Mouse (Mus musculus) CD8-positive naive resting alpha-beta T cell, adult 57 days (primary cell): ENCODE data around the gene Yif1b. TPM values are rescaled to one million over a fixed set of nuclear protein-coding genes. Genes with fewer than 3 reads are reported as not detected.

Source experiments
- total RNA-seq: library from RNA; stranded (reverse); gene quantifications from one replicate; pipeline ENCODE4 v1.2.4, GENCODE M21; 2023

Gene Yif1b
- 20.1 TPM for total RNA-seq

DNA sequence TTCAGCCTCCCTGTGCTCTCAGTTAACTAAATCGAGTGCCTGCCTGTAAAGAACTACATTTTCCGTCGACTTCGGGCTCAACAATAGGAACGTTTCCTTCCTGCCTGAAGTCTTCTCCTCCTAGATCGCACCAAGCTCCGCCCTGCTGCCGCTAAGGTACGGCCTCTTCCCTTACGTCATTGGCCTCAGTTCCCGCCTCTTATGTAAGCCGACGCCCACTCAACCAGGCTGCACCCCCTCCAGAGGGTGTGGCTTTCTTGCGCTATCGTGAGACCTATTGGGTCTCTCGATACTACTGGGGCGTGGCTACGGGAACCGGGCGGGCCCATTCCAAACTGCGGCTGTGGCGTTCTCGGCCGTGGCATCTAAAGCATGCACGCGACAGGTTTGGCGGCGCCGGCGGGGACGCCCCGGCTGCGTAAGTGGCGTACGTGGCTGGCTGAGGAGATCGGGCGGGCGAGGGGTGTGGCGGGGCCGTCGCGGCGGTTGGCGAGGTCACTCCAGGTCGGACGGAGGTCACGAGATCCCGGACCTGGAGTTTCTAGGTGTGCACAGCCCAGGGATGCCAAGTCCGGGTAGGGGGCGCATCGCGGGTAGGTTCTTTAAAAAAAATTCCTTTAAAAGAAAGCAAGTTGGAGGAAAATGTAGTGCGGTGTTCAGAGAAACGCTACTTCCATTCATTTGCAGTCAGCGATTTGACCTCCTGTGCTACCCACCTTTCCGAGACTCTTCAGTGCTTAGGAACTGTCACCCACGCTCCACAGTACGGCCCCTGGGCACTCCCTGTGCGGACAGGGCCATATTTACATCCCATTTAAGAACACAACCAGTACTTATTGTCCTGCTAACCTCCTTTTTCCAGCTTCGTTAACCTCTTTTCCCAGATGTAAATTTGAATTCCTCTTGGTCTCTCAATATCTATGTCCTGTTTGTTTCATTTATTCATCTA lies at the start of gene Yif1b:
Gene Yif1b (plus strand): TSS at position 311 of the 949 bp plus-strand sequence.

DNA sequence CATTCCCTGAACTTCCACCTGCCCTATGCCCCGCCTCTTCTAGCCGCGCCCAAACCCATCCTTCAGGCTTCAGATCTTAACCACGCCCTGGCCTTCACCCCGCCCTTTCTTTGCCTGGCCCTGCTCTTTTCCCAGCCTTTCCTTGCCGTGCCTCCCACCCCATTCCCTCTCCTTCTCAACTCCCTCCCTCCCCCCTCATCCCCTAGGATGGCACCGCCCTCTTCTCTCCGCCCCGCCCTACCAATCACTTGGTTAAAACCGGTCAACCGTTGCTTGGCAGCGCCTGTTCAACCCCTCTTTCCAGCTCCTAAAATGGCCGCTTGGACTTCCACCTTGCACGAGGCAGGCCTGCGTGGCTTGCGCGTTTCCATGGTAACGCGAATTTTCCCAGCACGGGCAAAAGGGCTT lies 24.4 kb upstream of the Yif1b start, which contains the start of gene Catsperg1:
Gene Catsperg1 (minus strand): TSS at position 361 of the 408 bp plus-strand sequence.

DNA sequence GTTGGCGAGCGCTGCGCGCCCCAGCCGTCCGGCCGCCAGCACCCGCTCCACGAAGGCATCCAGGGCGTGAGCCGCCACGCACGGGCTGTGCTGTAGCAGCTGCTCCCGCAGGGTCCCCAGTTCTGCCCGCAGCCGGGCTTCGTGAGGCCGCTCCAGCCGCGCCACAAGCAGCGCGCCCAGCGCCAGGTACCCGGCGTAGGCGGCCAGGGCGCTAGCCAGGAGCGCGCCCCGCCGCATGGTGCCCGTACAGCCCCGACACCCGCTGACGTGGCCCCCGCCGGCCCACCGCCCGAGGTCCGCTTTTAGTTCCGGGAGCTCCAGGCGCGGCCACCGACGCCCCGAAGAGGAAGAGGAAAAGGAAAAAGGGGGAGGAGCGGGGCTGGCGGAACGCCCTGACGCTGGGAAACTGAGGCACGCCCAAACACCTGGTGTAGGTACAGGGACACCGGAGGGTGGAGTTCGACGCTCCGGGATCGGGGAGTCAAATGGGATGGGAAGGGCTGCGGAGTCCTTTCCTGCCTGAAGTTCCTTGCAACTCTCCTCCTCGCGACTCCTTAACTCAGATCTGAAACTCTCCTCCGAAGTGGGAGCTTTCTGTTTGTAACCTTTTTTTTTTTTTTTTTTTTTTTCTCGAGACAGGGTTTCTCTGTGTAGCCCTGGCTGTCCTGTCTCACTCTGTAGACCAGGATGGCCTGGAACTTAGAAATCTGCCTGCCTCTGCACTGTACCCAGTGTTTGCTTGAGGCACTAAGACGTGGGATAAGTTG lies 5.7 kb upstream of the Yif1b start, which contains the start of gene Kcnk6:
Gene Kcnk6 (minus strand): TSS at position 269 of the 767 bp plus-strand sequence.

DNA sequence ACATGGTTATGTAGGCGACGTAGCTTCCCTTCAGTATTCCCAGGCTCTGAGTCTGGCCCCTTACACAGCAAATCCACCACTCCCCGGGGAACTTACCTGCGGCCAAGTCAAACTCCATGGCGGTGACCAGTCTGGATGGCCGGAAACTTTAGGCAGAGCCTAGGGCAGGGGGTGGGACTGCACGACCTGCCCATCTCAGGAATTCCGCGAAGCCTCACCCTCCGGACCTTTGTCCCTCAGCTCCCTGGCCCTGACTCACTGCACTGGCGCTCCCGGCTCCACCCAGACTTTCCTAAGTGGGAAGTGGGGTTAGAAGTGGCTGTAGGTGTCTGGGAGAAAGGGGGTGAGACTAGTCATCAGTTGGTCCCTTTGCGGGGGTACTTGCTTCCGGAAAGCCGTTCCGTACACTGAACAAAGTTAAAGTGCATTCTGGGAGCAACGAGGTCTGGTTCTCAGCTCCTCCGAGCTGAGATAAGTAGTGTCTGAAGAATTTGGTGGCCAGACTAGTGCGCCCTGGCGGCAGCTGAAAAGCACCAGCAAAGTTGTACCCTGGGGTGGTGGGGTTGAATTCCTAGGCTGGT lies 10.2 kb downstream of the Yif1b start, which contains the start of gene 2200002D01Rik:
Gene 2200002D01Rik (minus strand): TSS at position 206 of the 581 bp plus-strand sequence.

DNA sequence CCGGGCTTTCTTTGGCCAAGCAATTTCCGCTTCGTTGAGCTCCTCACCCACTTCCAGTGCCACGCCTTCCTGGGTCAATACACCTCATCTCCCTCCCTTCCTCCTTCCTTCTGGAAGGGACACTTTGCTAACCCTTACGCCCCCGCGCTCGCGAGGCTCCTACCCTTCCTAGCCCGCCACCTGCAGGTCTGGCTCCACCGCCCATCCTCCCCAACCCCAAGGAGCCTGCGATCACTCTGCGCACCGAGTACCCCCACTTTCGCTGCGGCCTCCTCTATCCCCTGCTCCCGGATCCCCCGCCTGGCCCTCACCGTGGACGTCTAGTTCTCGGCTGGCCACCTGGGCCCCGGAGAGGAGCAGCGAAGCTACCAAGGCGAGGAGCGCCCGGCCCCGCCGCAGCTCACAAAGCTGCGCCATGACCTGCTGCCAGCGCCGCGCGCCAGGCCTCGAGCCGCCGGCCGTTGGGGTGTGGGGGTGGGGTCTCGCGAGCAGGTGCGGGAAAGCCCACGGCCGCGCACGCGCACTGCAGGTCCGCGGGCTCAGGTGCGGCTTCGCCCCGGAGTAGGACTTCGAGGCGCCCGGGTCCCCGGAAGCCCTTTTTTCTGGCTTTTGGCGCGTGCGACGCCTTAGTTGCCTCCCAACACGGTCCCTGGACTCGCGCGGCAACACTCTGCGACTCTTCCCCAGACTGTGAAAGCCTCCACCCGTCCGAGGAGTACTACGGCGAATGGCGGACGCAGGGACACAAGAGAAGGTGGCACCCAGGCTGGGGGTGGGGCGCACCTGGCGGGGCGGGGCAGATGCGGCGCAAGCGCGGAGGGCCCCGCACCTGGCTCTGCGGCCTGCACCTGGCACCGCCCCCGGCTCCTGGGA lies 43.3 kb downstream of the Yif1b start, which contains the start of gene Spint2:
Gene Spint2 (minus strand): TSS at position 712 of the 873 bp plus-strand sequence.

DNA sequence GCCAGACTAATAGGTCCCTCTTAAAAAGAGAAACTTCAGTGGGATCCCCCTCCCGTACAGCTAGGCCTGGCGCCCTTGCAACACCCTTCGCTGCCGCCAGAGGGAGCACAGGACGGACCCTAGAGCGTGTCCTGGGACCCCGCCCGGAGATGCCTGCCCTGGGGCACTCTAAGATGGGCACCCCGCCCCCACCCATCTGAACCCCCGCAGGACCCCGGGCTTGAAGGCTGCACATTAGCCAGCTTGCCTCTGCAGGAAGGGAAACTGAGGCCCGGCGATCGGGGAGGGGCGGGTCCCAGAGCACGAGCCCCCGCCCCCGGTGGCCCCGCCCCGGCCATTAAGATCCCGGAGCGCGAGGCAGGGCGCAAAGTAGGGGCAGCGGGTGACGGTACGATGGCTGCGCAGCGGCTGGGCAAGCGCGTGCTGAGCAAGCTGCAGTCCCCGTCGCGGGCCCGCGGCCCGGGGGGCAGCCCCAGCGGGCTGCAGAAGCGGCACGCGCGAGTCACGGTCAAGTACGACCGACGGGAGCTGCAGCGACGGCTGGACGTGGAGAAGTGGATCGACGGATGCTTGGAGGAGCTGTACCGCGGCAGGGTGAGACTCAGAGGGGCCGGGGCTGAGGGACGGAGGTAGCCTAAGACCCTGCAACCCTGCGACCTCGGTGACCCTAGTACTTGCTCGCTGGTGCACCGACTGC lies 51.0 kb downstream of the Yif1b start, which contains the start of gene Ppp1r14a:
Gene Ppp1r14a (plus strand): TSS at position 367 of the 697 bp plus-strand sequence.

Other genes starting within 250 kb of the Yif1b start
- 0.09 TPM for gene Ryr1, start 113.2 kb upstream of the Yif1b start, total RNA-seq
- gene Rasgrp4, start 103.5 kb upstream of the Yif1b start, total RNA-seq, result 2.7 TPM
- gene Fam98c, start 82.1 kb upstream of the Yif1b start, total RNA-seq, result 34.4 TPM
- not detected for gene Ggn, start 68.1 kb upstream of the Yif1b start, total RNA-seq
- gene Spred3, start 67.9 kb upstream of the Yif1b start, total RNA-seq, result 2.6 TPM
- 144 TPM for gene Psmd8, start 57.6 kb upstream of the Yif1b start, total RNA-seq
- 0.83 TPM for gene Catsperg1, start 24.3 kb upstream of the Yif1b start, total RNA-seq
- 0.31 TPM for gene Kcnk6, start 5.8 kb upstream of the Yif1b start, total RNA-seq
- gene 2200002D01Rik, start 10.1 kb downstream of the Yif1b start, total RNA-seq, result 1.4 TPM
- 56.9 TPM for gene Spint2, start 43.6 kb downstream of the Yif1b start, total RNA-seq
- not detected for gene Ppp1r14a, start 51.0 kb downstream of the Yif1b start, total RNA-seq
- gene Dpf1, start 65.6 kb downstream of the Yif1b start, total RNA-seq, result not detected